Mouse (Mus musculus) lung, postnatal 0 days (tissue): ENCODE results near the gene C3.

Experiments
- CTCF ChIP-seq: IDR thresholded peaks from 2 replicates; pipeline ENCODE4 v1.5.1; 2016; ENCODE audit warnings: antibody characterized with exemption, mild to moderate bottlenecking
- EP300 ChIP-seq: IDR thresholded peaks from 2 replicates; pipeline ENCODE4 v1.6.1; 2016; ENCODE audit warnings: antibody characterized with exemption, mild to moderate bottlenecking, control low read depth

- TF ChIP-seq CTCF (no peak), EP300 (no peak)
Measured at GRCm38 (mm10) chr17:57255354-57255753, 27.4 kb upstream of the C3 start.
